Mouse (Mus musculus) testis, adult 2 months (tissue): ENCODE data around the gene Rassf4. TPM values are rescaled to one million over a fixed set of nuclear protein-coding genes. Genes with fewer than 3 reads are reported as not detected.

Experiments used
- H3K27ac ChIP-seq: fragments of 200-500 bp; 2 replicates; pipeline ENCODE4 v1.5.1; 2012; ENCODE audit warnings: low read depth, low read length; ENCODE audit not compliant: control insufficient read depth, insufficient read depth
- H3K27me3 ChIP-seq: fragments of 200-500 bp; 2 replicates; pipeline ENCODE4 v1.6.1; 2012; ENCODE audit warnings: mild to moderate bottlenecking, low read length, moderate library complexity; ENCODE audit not compliant: control insufficient read depth, insufficient read depth
- H3K36me3 ChIP-seq: fragments of 200-500 bp; 2 replicates; pipeline ENCODE4 v1.6.1; 2012; ENCODE audit warnings: mild to moderate bottlenecking, low read length; ENCODE audit not compliant: control insufficient read depth, insufficient read depth
- H3K4me1 ChIP-seq: fragments of 200-500 bp; 2 replicates; pipeline ENCODE4 v1.6.1; 2012; ENCODE audit warnings: low read length; ENCODE audit not compliant: control insufficient read depth, insufficient read depth
- H3K4me3 ChIP-seq: fragments of 200-500 bp; 2 replicates; pipeline ENCODE4 v1.5.1; 2012; ENCODE audit warnings: low read depth, mild to moderate bottlenecking, low read length, moderate library complexity, mixed read lengths; ENCODE audit not compliant: control insufficient read depth
- CTCF ChIP-seq: fragments of 200-500 bp; IDR thresholded peaks from 2 replicates; pipeline ENCODE4 v1.5.1; 2012; ENCODE audit warnings: low read depth, mild to moderate bottlenecking, inconsistent platforms, low read length, moderate library complexity; ENCODE audit not compliant: control insufficient read depth, insufficient read depth, insufficient replicate concordance
- POLR2A ChIP-seq: fragments of 200-500 bp; IDR thresholded peaks from 2 replicates; pipeline ENCODE4 v1.6.1; 2012; ENCODE audit warnings: low read depth, mild to moderate bottlenecking, inconsistent platforms, low read length, moderate library complexity; ENCODE audit not compliant: control insufficient read depth
- polyA plus RNA-seq: library from polyadenylated mRNA; depleted of rRNA; stranded (reverse); fragments of >200 nt; gene quantifications from 2 replicates; pipeline ENCODE4 v1.2.3, GENCODE M21; 2012

The Rassf4 gene
- polyA plus RNA-seq, 1 experiment = 1.2 TPM

GRCm38 (mm10) chr6:116712503-116712902, 38.8 kb upstream of the Rassf4 start:
- TF ChIP-seq POLR2A (no peak), CTCF (no peak)
- H3K4me1 ChIP-seq = peaks cover 8% of the 10 kb centered on the region
- H3K27ac ChIP-seq = no peak overlapping the region
- no peak overlapping the region for H3K4me3 ChIP-seq
- no peaks in the 10 kb centered on the region for H3K36me3 ChIP-seq
- no peaks in the 10 kb centered on the region for H3K27me3 ChIP-seq

- Histone ChIP-seq H3K27ac (no peak overlapping the region), H3K4me3 (no peak overlapping the region), H3K36me3 (no peaks in the 10 kb centered on the region), H3K27me3 (no peaks in the 10 kb centered on the region), H3K4me1 (peaks cover 6% of the 10 kb centered on the region)
- TF ChIP-seq POLR2A (no peak), CTCF (no peak)
Observed at GRCm38 (mm10) chr6:116712062-116712461, 38.3 kb upstream of the Rassf4 start.

GRCm38 (mm10) chr6:116704320-116704719, 30.6 kb upstream of the Rassf4 start:
- Histone ChIP-seq H3K36me3 (no peaks in the 10 kb centered on the region), H3K27ac (no peak overlapping the region), H3K4me1 (no peaks in the 10 kb centered on the region), H3K4me3 (no peak overlapping the region), H3K27me3 (no peaks in the 10 kb centered on the region)
- TF ChIP-seq POLR2A = no peak
- TF ChIP-seq CTCF = no peak

- H3K36me3 ChIP-seq = no peaks in the 10 kb centered on the region
- H3K27me3 ChIP-seq = no peaks in the 10 kb centered on the region
- no peak for TF ChIP-seq POLR2A
- no peak for TF ChIP-seq CTCF
- H3K27ac ChIP-seq = no peak overlapping the region
- H3K4me3 ChIP-seq = no peak overlapping the region
- no peaks in the 10 kb centered on the region for H3K4me1 ChIP-seq
Observed at GRCm38 (mm10) chr6:116700821-116701220, 27.1 kb upstream of the Rassf4 start.

GRCm38 (mm10) chr6:116697896-116698425, 24.2 kb upstream of the Rassf4 start:
- Histone ChIP-seq H3K27ac (no peak overlapping the region), H3K36me3 (no peaks in the 10 kb centered on the region), H3K4me1 (no peaks in the 10 kb centered on the region)

GRCm38 (mm10) chr6:116697413-116697812, 23.7 kb upstream of the Rassf4 start:
- no peak overlapping the region for H3K27ac ChIP-seq
- H3K36me3 ChIP-seq = no peaks in the 10 kb centered on the region
- no peak for TF ChIP-seq POLR2A
- TF ChIP-seq CTCF = peak; percentile 39; the same call in 1 of the 2 replicates
- H3K27me3 ChIP-seq = no peaks in the 10 kb centered on the region
- H3K4me1 ChIP-seq = no peaks in the 10 kb centered on the region
- H3K4me3 ChIP-seq = no peak overlapping the region

More at GRCm38 (mm10) chr6:116697896-116698425, 24.2 kb upstream of the Rassf4 start:
- no peak overlapping the region for H3K4me3 ChIP-seq
- TF ChIP-seq CTCF = no peak
- TF ChIP-seq POLR2A = no peak
- H3K27me3 ChIP-seq = no peaks in the 10 kb centered on the region

GRCm38 (mm10) chr6:116694346-116694745, 20.6 kb upstream of the Rassf4 start:
- no peak for TF ChIP-seq CTCF
- no peak for TF ChIP-seq POLR2A
- no peak overlapping the region for H3K27ac ChIP-seq
- H3K27me3 ChIP-seq = no peaks in the 10 kb centered on the region
- no peaks in the 10 kb centered on the region for H3K36me3 ChIP-seq
- no peaks in the 10 kb centered on the region for H3K4me1 ChIP-seq
- H3K4me3 ChIP-seq = no peak overlapping the region

GRCm38 (mm10) chr6:116693639-116694038, 19.9 kb upstream of the Rassf4 start:
- H3K27me3 ChIP-seq = no peaks in the 10 kb centered on the region
- no peaks in the 10 kb centered on the region for H3K4me1 ChIP-seq
- no peaks in the 10 kb centered on the region for H3K36me3 ChIP-seq
- TF ChIP-seq CTCF (no peak), POLR2A (no peak)
- H3K4me3 ChIP-seq = no peak overlapping the region
- H3K27ac ChIP-seq = no peak overlapping the region
